Mouse (Mus musculus): ENCODE results near the gene Foxn3. TPM values are rescaled to one million over a fixed set of nuclear protein-coding genes. Genes with fewer than 3 reads are reported as not detected.
A peak's percentile ranks its signal among the peaks of the same experiment; 100 is the strongest.

Gene Foxn3
- polyA plus RNA-seq, 1 experiment from 2014 or later: 66.4 TPM

- no peaks in the 10 kb centered on the region for H3K27me3 ChIP-seq (ENCODE audit: control insufficient read depth, insufficient read depth, low read depth, low read length)
- no peak overlapping the region for H3K4me3 ChIP-seq (ENCODE audit: low read depth, low read length)
- no peak overlapping the region for H3K9ac ChIP-seq (ENCODE audit: low read depth, low read length)
- H3K36me3 ChIP-seq (ENCODE audit: control insufficient read depth, insufficient read depth, low read length): no peaks in the 10 kb centered on the region
- WGBS: 93% methylated on average over 2 of the region's 2 CpGs
- H3K27ac ChIP-seq (ENCODE audit: low read length): no peak overlapping the region
- H3K4me2 ChIP-seq (ENCODE audit: low read length): no peak overlapping the region
- no peaks in the 10 kb centered on the region for H3K9me3 ChIP-seq (replicated peaks; ENCODE audit: control insufficient read depth, low read length, poor library complexity, severe bottlenecking)
- ATAC-seq: no peak
- peaks cover 8% of the 10 kb centered on the region; the same call in 1 of the 2 replicates for H3K4me1 ChIP-seq (ENCODE audit: control insufficient read depth, insufficient read depth, low read length)
Observed at GRCm38 (mm10) chr12:99522882-99523281, 40.5 kb downstream of the Foxn3 start.

GRCm38 (mm10) chr12:99519862-99520261 is 43.5 kb downstream of the Foxn3 start:
- H3K4me3 ChIP-seq (ENCODE audit: low read depth, low read length): no peak overlapping the region
- no peak overlapping the region for H3K27ac ChIP-seq (ENCODE audit: low read length)

GRCm38 (mm10) chr12:99519191-99519614 is 44.2 kb downstream of the Foxn3 start:
- H3K27me3 ChIP-seq (ENCODE audit: control insufficient read depth, insufficient read depth, low read depth, low read length): no peaks in the 10 kb centered on the region
- H3K9me3 ChIP-seq (replicated peaks; ENCODE audit: control insufficient read depth, low read length, poor library complexity, severe bottlenecking): no peaks in the 10 kb centered on the region
- no peak overlapping the region for H3K4me3 ChIP-seq (ENCODE audit: low read depth, low read length)
- no peak for ATAC-seq
- peaks cover 8% of the 10 kb centered on the region; the same call in 1 of the 2 replicates for H3K4me1 ChIP-seq (ENCODE audit: control insufficient read depth, insufficient read depth, low read length)
- no peaks in the 10 kb centered on the region for H3K36me3 ChIP-seq (ENCODE audit: control insufficient read depth, insufficient read depth, low read length)
- 0 out of 2 replicates have a peak overlapping the region, but pooled peaks have one; percentile 12 for H3K9ac ChIP-seq (ENCODE audit: low read depth, low read length)
- H3K4me2 ChIP-seq (ENCODE audit: low read length): peak overlapping the region; percentile 2; the same call in 1 of the 2 replicates
- peak overlapping the region; percentile 5; the same call in 1 of the 2 replicates for H3K27ac ChIP-seq (ENCODE audit: low read length)
- 40% methylated on average over 9 of the region's 9 CpGs for WGBS

More at GRCm38 (mm10) chr12:99519862-99520261, 43.5 kb downstream of the Foxn3 start:
- H3K9me3 ChIP-seq (replicated peaks; ENCODE audit: control insufficient read depth, low read length, poor library complexity, severe bottlenecking): no peaks in the 10 kb centered on the region
- H3K27me3 ChIP-seq (ENCODE audit: control insufficient read depth, insufficient read depth, low read depth, low read length): no peaks in the 10 kb centered on the region
- no peak overlapping the region for H3K9ac ChIP-seq (ENCODE audit: low read depth, low read length)
- 82% methylated on average over 4 of the region's 4 CpGs for WGBS
- peaks cover 8% of the 10 kb centered on the region; the same call in 1 of the 2 replicates for H3K4me1 ChIP-seq (ENCODE audit: control insufficient read depth, insufficient read depth, low read length)
- H3K36me3 ChIP-seq (ENCODE audit: control insufficient read depth, insufficient read depth, low read length): no peaks in the 10 kb centered on the region
- no peak overlapping the region for H3K4me2 ChIP-seq (ENCODE audit: low read length)
- no peak for ATAC-seq

- Histone ChIP-seq H3K4me1 (ENCODE audit: control insufficient read depth, insufficient read depth, low read length) (peaks cover 8% of the 10 kb centered on the region; the same call in 1 of the 2 replicates), H3K9ac (ENCODE audit: low read depth, low read length) (no peak overlapping the region), H3K27ac (ENCODE audit: low read length) (no peak overlapping the region), H3K9me3 (replicated peaks; ENCODE audit: control insufficient read depth, low read length, poor library complexity, severe bottlenecking) (no peaks in the 10 kb centered on the region), H3K36me3 (ENCODE audit: control insufficient read depth, insufficient read depth, low read length) (no peaks in the 10 kb centered on the region), H3K4me2 (ENCODE audit: low read length) (no peak overlapping the region), H3K27me3 (ENCODE audit: control insufficient read depth, insufficient read depth, low read depth, low read length) (no peaks in the 10 kb centered on the region), H3K4me3 (ENCODE audit: low read depth, low read length) (no peak overlapping the region)
- no peak for ATAC-seq
- WGBS: 91% methylated on average over 10 of the region's 10 CpGs
Observed at GRCm38 (mm10) chr12:99518640-99519039, 44.7 kb downstream of the Foxn3 start.

GRCm38 (mm10) chr12:99518126-99518525 is 45.3 kb downstream of the Foxn3 start:
- 88% methylated on average over 12 of the region's 12 CpGs for WGBS
- Histone ChIP-seq H3K4me1 (ENCODE audit: control insufficient read depth, insufficient read depth, low read length) (peaks cover 8% of the 10 kb centered on the region; the same call in 1 of the 2 replicates), H3K4me3 (ENCODE audit: low read depth, low read length) (no peak overlapping the region), H3K36me3 (ENCODE audit: control insufficient read depth, insufficient read depth, low read length) (no peaks in the 10 kb centered on the region), H3K4me2 (ENCODE audit: low read length) (no peak overlapping the region), H3K9ac (ENCODE audit: low read depth, low read length) (no peak overlapping the region), H3K27me3 (ENCODE audit: control insufficient read depth, insufficient read depth, low read depth, low read length) (no peaks in the 10 kb centered on the region), H3K27ac (ENCODE audit: low read length) (no peak overlapping the region), H3K9me3 (replicated peaks; ENCODE audit: control insufficient read depth, low read length, poor library complexity, severe bottlenecking) (no peaks in the 10 kb centered on the region)
- no peak for ATAC-seq

GRCm38 (mm10) chr12:99517296-99517695 is 46.1 kb downstream of the Foxn3 start:
- Histone ChIP-seq H3K27me3 (ENCODE audit: control insufficient read depth, insufficient read depth, low read depth, low read length) (no peaks in the 10 kb centered on the region), H3K27ac (ENCODE audit: low read length) (no peak overlapping the region), H3K9ac (ENCODE audit: low read depth, low read length) (no peak overlapping the region), H3K9me3 (replicated peaks; ENCODE audit: control insufficient read depth, low read length, poor library complexity, severe bottlenecking) (no peaks in the 10 kb centered on the region), H3K4me3 (ENCODE audit: low read depth, low read length) (no peak overlapping the region), H3K4me1 (ENCODE audit: control insufficient read depth, insufficient read depth, low read length) (peaks cover 8% of the 10 kb centered on the region; the same call in 1 of the 2 replicates), H3K36me3 (ENCODE audit: control insufficient read depth, insufficient read depth, low read length) (no peaks in the 10 kb centered on the region), H3K4me2 (ENCODE audit: low read length) (no peak overlapping the region)
- 94% methylated on average over 5 of the region's 5 CpGs for WGBS
- ATAC-seq: no peak

- Histone ChIP-seq H3K36me3 (ENCODE audit: control insufficient read depth, insufficient read depth, low read length) (no peaks in the 10 kb centered on the region), H3K4me3 (ENCODE audit: low read depth, low read length) (no peak overlapping the region), H3K9ac (ENCODE audit: low read depth, low read length) (no peak overlapping the region), H3K27me3 (ENCODE audit: control insufficient read depth, insufficient read depth, low read depth, low read length) (no peaks in the 10 kb centered on the region), H3K27ac (ENCODE audit: low read length) (no peak overlapping the region), H3K9me3 (replicated peaks; ENCODE audit: control insufficient read depth, low read length, poor library complexity, severe bottlenecking) (no peaks in the 10 kb centered on the region), H3K4me1 (ENCODE audit: control insufficient read depth, insufficient read depth, low read length) (peaks cover 11% of the 10 kb centered on the region; the same call in 1 of the 2 replicates), H3K4me2 (ENCODE audit: low read length) (no peak overlapping the region)
- ATAC-seq: no peak
- WGBS: 89% methylated on average over 3 of the region's 3 CpGs
Observed at GRCm38 (mm10) chr12:99515481-99515880, 47.9 kb downstream of the Foxn3 start.

GRCm38 (mm10) chr12:99511644-99512043 is 51.7 kb downstream of the Foxn3 start:
- Histone ChIP-seq H3K9ac (ENCODE audit: low read depth, low read length) (no peak overlapping the region), H3K27me3 (ENCODE audit: control insufficient read depth, insufficient read depth, low read depth, low read length) (no peaks in the 10 kb centered on the region), H3K4me2 (ENCODE audit: low read length) (no peak overlapping the region), H3K36me3 (ENCODE audit: control insufficient read depth, insufficient read depth, low read length) (no peaks in the 10 kb centered on the region), H3K4me1 (ENCODE audit: control insufficient read depth, insufficient read depth, low read length) (peaks cover 3% of the 10 kb centered on the region; the same call in 1 of the 2 replicates), H3K27ac (ENCODE audit: low read length) (peak overlapping the region; percentile 47; the same call in 1 of the 2 replicates), H3K4me3 (ENCODE audit: low read depth, low read length) (no peak overlapping the region), H3K9me3 (replicated peaks; ENCODE audit: control insufficient read depth, low read length, poor library complexity, severe bottlenecking) (no peaks in the 10 kb centered on the region)
- WGBS: 97% methylated on average over 5 of the region's 5 CpGs
- ATAC-seq: no peak

GRCm38 (mm10) chr12:99510759-99511158 is 52.6 kb downstream of the Foxn3 start:
- no peaks in the 10 kb centered on the region for H3K27me3 ChIP-seq (ENCODE audit: control insufficient read depth, insufficient read depth, low read depth, low read length)
- no peak overlapping the region for H3K4me2 ChIP-seq (ENCODE audit: low read length)
- peak overlapping the region; percentile 47 for H3K27ac ChIP-seq (ENCODE audit: low read length)
- ATAC-seq: peak; percentile 51; the same call in 1 of the 2 replicates
- H3K4me1 ChIP-seq (ENCODE audit: control insufficient read depth, insufficient read depth, low read length): peaks cover 3% of the 10 kb centered on the region; the same call in 1 of the 2 replicates
- H3K9me3 ChIP-seq (replicated peaks; ENCODE audit: control insufficient read depth, low read length, poor library complexity, severe bottlenecking): no peaks in the 10 kb centered on the region
- WGBS: 30% methylated on average over 5 of the region's 5 CpGs
- no peak overlapping the region for H3K4me3 ChIP-seq (ENCODE audit: low read depth, low read length)
- no peak overlapping the region for H3K9ac ChIP-seq (ENCODE audit: low read depth, low read length)
- no peaks in the 10 kb centered on the region for H3K36me3 ChIP-seq (ENCODE audit: control insufficient read depth, insufficient read depth, low read length)

All from midbrain, embryonic 16.5 days (tissue).